Mouse (Mus musculus): ENCODE data around the gene Banp. TPM values are rescaled to one million over a fixed set of nuclear protein-coding genes. Genes with fewer than 3 reads are reported as not detected.
A peak's percentile ranks its signal among the peaks of the same experiment; 100 is the strongest.

Gene Banp
- polyA plus RNA-seq, 1 experiment from 2014 or later = 36.6 TPM

- Histone ChIP-seq H3K4me3 (ENCODE audit: low read depth, low read length) (no peak within 1 kb of the TSS), H3K9me3 (ENCODE audit: control insufficient read depth, low read length) (no peaks in the 10 kb centered on the region), H3K27me3 (replicated peaks; ENCODE audit: control insufficient read depth, insufficient read depth, low read length) (no peaks in the 10 kb centered on the region), H3K4me2 (ENCODE audit: low read length) (no peak within 1 kb of the TSS), H3K36me3 (ENCODE audit: control insufficient read depth, insufficient read depth, low read length) (no peaks in the 10 kb centered on the region), H3K9ac (ENCODE audit: low read length) (no peak within 1 kb of the TSS), H3K27ac (ENCODE audit: low read depth) (no peak within 1 kb of the TSS), H3K4me1 (replicated peaks; ENCODE audit: control insufficient read depth, insufficient read depth, low read length) (peaks cover 18% of the 10 kb centered on the region)
- ATAC-seq (replicated peaks; ENCODE audit: low FRiP score, low TSS enrichment, low read depth) (no peak), DNase-seq (ENCODE audit: low spot score) (no peak)
Observed at GRCm38 (mm10) chr8:121944831-121945230, 4.7 kb upstream of the Banp start, which contains the start of gene Car5a. Car5a (minus strand) TSS chr8:121944904.

GRCm38 (mm10) chr8:121946351-121946750 is 3.2 kb upstream of the Banp start:
- Histone ChIP-seq H3K36me3 (ENCODE audit: control insufficient read depth, insufficient read depth, low read length) (no peaks in the 10 kb centered on the region), H3K27ac (ENCODE audit: low read depth) (no peak overlapping the region), H3K9ac (ENCODE audit: low read length) (no peak overlapping the region), H3K4me2 (ENCODE audit: low read length) (no peak overlapping the region), H3K27me3 (replicated peaks; ENCODE audit: control insufficient read depth, insufficient read depth, low read length) (no peaks in the 10 kb centered on the region), H3K4me3 (ENCODE audit: low read depth, low read length) (no peak overlapping the region), H3K4me1 (replicated peaks; ENCODE audit: control insufficient read depth, insufficient read depth, low read length) (peaks cover 18% of the 10 kb centered on the region), H3K9me3 (ENCODE audit: control insufficient read depth, low read length) (no peaks in the 10 kb centered on the region)
- 89% methylated on average over 7 of the region's 7 CpGs for WGBS
- ATAC-seq (replicated peaks; ENCODE audit: low FRiP score, low TSS enrichment, low read depth) (no peak), DNase-seq (ENCODE audit: low spot score) (no peak)

- Histone ChIP-seq H3K9ac (ENCODE audit: low read length) (peak overlapping the region; percentile 41), H3K9me3 (ENCODE audit: control insufficient read depth, low read length) (no peaks in the 10 kb centered on the region), H3K4me1 (replicated peaks; ENCODE audit: control insufficient read depth, insufficient read depth, low read length) (peaks cover 27% of the 10 kb centered on the region), H3K27me3 (replicated peaks; ENCODE audit: control insufficient read depth, insufficient read depth, low read length) (no peaks in the 10 kb centered on the region), H3K36me3 (ENCODE audit: control insufficient read depth, insufficient read depth, low read length) (0 out of 2 replicates have a peak, but pooled peaks cover under 1% of the 10 kb centered on the region), H3K27ac (ENCODE audit: low read depth) (peak overlapping the region; percentile 81), H3K4me3 (ENCODE audit: low read depth, low read length) (peak overlapping the region; percentile 34), H3K4me2 (ENCODE audit: low read length) (peak overlapping the region; percentile 65)
- DNase-seq (ENCODE audit: low spot score) = no peak
- no peak for ATAC-seq (replicated peaks; ENCODE audit: low FRiP score, low TSS enrichment, low read depth)
- 31% methylated on average over 19 of the region's 19 CpGs for WGBS
Observed at GRCm38 (mm10) chr8:121947047-121947752, 2.4 kb upstream of the Banp start.

GRCm38 (mm10) chr8:121947753-121948141 is 1.8 kb upstream of the Banp start:
- Histone ChIP-seq H3K9ac (ENCODE audit: low read length) (peak overlapping the region; percentile 41), H3K4me1 (replicated peaks; ENCODE audit: control insufficient read depth, insufficient read depth, low read length) (peaks cover 29% of the 10 kb centered on the region), H3K9me3 (ENCODE audit: control insufficient read depth, low read length) (no peaks in the 10 kb centered on the region), H3K36me3 (ENCODE audit: control insufficient read depth, insufficient read depth, low read length) (peaks cover 5% of the 10 kb centered on the region; the same call in 1 of the 2 replicates), H3K27me3 (replicated peaks; ENCODE audit: control insufficient read depth, insufficient read depth, low read length) (no peaks in the 10 kb centered on the region), H3K4me3 (ENCODE audit: low read depth, low read length) (peak overlapping the region; percentile 34), H3K27ac (ENCODE audit: low read depth) (peak overlapping the region; percentile 81), H3K4me2 (ENCODE audit: low read length) (peak overlapping the region; percentile 65)
- peak; percentile 97 for DNase-seq (ENCODE audit: low spot score)
- WGBS = under 1% methylated on average over 18 of the region's 18 CpGs
- ATAC-seq (replicated peaks; ENCODE audit: low FRiP score, low TSS enrichment, low read depth) = peak; percentile 42

GRCm38 (mm10) chr8:121948321-121949145 is 1.0 kb upstream of the Banp start:
- H3K4me3 ChIP-seq (ENCODE audit: low read depth, low read length) = peak overlapping the region; percentile 34
- no peak for DNase-seq (ENCODE audit: low spot score)
- 59% methylated on average over 19 of the region's 19 CpGs for WGBS
- peak overlapping the region; percentile 81 for H3K27ac ChIP-seq (ENCODE audit: low read depth)
- ATAC-seq (replicated peaks; ENCODE audit: low FRiP score, low TSS enrichment, low read depth) = no peak
- H3K9ac ChIP-seq (ENCODE audit: low read length) = peak overlapping the region; percentile 41; the same call in 1 of the 2 replicates
- H3K27me3 ChIP-seq (replicated peaks; ENCODE audit: control insufficient read depth, insufficient read depth, low read length) = no peaks in the 10 kb centered on the region
- no peaks in the 10 kb centered on the region for H3K9me3 ChIP-seq (ENCODE audit: control insufficient read depth, low read length)
- H3K4me2 ChIP-seq (ENCODE audit: low read length) = peak overlapping the region; percentile 65
- H3K4me1 ChIP-seq (replicated peaks; ENCODE audit: control insufficient read depth, insufficient read depth, low read length) = peaks cover 29% of the 10 kb centered on the region
- peaks cover 10% of the 10 kb centered on the region; the same call in 1 of the 2 replicates for H3K36me3 ChIP-seq (ENCODE audit: control insufficient read depth, insufficient read depth, low read length)

- peak overlapping the region; percentile 88 for H3K4me2 ChIP-seq (ENCODE audit: low read length)
- H3K36me3 ChIP-seq (ENCODE audit: control insufficient read depth, insufficient read depth, low read length) = peaks cover 25% of the 10 kb centered on the region
- no peaks in the 10 kb centered on the region for H3K27me3 ChIP-seq (replicated peaks; ENCODE audit: control insufficient read depth, insufficient read depth, low read length)
- H3K4me3 ChIP-seq (ENCODE audit: low read depth, low read length) = peak overlapping the region; percentile 47
- peak overlapping the region; percentile 88 for H3K27ac ChIP-seq (ENCODE audit: low read depth)
- no peaks in the 10 kb centered on the region for H3K9me3 ChIP-seq (ENCODE audit: control insufficient read depth, low read length)
- ATAC-seq (replicated peaks; ENCODE audit: low FRiP score, low TSS enrichment, low read depth) (peak; percentile 94), DNase-seq (ENCODE audit: low spot score) (peak; percentile 100)
- H3K4me1 ChIP-seq (replicated peaks; ENCODE audit: control insufficient read depth, insufficient read depth, low read length) = peaks cover 34% of the 10 kb centered on the region
- under 1% methylated on average over 58 of the region's 66 CpGs for WGBS
- H3K9ac ChIP-seq (ENCODE audit: low read length) = peak overlapping the region; percentile 88
Observed at GRCm38 (mm10) chr8:121949941-121950748, 595 bp downstream of the Banp start.

GRCm38 (mm10) chr8:121950749-121951655 is 1.5 kb downstream of the Banp start:
- peaks cover 35% of the 10 kb centered on the region for H3K4me1 ChIP-seq (replicated peaks; ENCODE audit: control insufficient read depth, insufficient read depth, low read length)
- DNase-seq (ENCODE audit: low spot score) (peak; percentile 73), ATAC-seq (replicated peaks; ENCODE audit: low FRiP score, low TSS enrichment, low read depth) (0 out of 2 replicates have a peak, but pooled peaks have one; percentile 1)
- H3K27me3 ChIP-seq (replicated peaks; ENCODE audit: control insufficient read depth, insufficient read depth, low read length) = no peaks in the 10 kb centered on the region
- H3K4me2 ChIP-seq (ENCODE audit: low read length) = peak overlapping the region; percentile 88
- peak overlapping the region; percentile 88 for H3K9ac ChIP-seq (ENCODE audit: low read length)
- H3K4me3 ChIP-seq (ENCODE audit: low read depth, low read length) = peak overlapping the region; percentile 47
- peak overlapping the region; percentile 88 for H3K27ac ChIP-seq (ENCODE audit: low read depth)
- peaks cover 34% of the 10 kb centered on the region for H3K36me3 ChIP-seq (ENCODE audit: control insufficient read depth, insufficient read depth, low read length)
- under 1% methylated on average over 83 of the region's 97 CpGs for whole genome bisulfite sequencing
- H3K9me3 ChIP-seq (ENCODE audit: control insufficient read depth, low read length) = no peaks in the 10 kb centered on the region

Data from intestine, embryonic 14.5 days (tissue).